Mouse (Mus musculus): Measurements from ENCODE around the gene Lhfpl3.

Gene Lhfpl3

DNA sequence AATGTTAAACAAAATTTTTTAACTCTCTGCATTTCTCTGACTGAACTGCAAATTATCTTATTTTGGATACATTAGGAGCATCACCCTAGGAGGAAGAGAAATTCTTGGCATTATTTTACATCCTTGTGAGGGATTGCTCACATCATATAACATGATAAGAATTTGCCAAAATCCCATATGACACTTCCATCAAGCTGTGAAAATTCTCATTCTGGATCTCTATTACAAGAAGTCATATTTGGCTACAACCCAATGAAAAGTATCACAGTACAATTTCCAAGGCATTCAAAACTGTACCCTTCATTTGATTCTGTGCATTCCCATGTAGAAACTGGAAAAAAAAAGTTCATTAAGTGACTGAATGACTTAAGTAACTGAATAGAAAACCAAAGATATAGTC is 180.3 kb downstream of the Lhfpl3 start:
- in situ Hi-C loops (cut with MboI, MseI): no loop called here

DNA sequence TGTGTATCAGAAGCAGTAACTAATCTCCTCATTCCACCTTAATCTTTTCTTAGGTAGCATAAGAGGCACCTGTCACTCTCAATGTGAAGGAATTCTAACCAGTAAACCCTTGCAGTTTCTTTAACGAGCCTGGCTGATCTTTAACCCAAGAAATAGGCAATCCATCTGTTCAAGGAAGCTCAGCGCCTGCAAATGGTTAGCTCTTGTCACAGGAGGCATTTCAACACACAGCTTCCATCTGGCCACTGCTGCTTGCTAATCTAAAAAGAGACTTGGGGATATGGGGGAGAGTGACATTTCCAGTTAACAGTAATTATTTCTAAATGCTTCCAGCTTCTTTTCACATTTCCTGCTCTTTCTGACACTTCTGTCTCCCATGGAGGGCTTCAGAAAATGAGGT is 182.9 kb downstream of the Lhfpl3 start:
- in situ Hi-C loops (cut with MboI, MseI): no loop called here

DNA sequence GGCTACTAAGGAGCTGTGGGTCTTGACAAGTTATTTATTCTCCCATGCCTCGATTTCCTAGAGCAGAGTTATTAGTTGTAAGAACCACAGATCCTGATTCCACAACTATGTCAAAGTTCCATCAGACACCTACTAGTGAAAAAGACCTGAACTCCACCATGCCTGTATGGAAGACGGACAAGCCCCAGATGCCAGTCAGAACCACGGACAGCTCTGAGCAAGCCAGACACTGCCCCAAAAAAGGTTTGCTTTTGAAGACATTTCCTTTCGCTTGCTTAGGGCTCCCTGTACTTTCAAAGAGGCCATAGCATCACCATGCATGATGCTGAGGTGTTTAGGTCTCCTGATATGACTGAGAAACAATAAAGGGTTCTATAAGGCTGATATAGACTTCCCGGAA is 197.4 kb downstream of the Lhfpl3 start:
- in situ Hi-C loops (cut with MboI, MseI): no loop called here

DNA sequence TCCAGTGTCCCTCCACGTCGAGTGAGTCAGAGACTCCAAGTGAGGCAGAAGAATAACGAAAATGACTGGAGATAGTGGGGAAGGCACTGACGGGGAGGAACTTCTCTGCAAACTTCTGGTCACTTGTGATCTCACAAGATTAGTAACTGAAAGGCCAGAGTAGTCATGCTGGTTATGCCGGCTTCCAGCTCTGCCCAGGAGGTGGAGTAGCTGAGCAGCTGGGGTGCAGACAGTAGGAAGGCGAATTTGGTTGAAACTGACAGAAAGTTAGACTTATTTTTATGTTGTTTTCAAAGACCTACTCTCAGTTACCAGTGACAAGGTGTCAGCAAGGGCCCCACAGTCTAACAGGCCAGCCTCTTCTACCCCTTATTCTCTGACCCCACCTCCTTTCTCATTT is 217.4 kb downstream of the Lhfpl3 start:
- in situ Hi-C loops (cut with MboI, MseI): no loop called here

DNA sequence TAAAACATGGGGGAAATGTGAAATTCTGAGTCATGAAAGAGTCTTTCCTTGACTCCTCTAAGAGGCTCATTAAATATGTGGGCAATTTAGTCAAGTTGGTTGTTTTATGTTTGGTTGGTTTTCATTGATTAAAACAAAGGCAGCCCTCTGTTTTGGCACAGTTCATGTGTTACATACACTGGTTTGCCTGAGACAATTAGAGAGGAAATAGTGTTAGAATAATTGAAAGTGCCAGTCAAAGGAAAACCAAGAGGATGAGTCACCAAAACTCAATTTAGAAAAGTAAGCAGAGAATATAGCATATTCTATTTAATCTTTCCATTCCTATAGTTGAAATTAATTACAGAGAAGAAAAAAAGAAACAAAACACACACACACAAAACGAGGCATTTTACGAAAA is 240.9 kb downstream of the Lhfpl3 start:
- in situ Hi-C loops (cut with MboI, MseI): no loop called here

DNA sequence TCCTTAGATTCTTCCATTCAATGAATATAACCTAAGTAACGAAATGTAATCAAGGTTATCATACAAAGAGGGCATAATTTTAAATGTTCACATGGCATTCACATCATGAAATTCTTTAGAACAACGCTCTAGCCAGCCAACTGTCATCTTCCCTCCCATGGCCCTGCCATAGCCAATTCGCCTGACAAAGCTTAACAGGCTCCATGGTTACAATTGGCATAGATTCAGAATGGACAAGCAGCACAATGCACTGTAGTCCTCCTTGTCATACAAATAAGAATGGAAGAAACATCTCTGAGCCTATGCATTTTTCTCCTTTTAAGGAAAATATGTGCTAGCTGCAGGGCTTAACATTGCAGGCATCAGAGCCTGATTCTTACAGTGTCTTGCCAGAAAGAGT is 254.0 kb downstream of the Lhfpl3 start:
- in situ Hi-C loops (cut with MboI, MseI): no loop called here

DNA sequence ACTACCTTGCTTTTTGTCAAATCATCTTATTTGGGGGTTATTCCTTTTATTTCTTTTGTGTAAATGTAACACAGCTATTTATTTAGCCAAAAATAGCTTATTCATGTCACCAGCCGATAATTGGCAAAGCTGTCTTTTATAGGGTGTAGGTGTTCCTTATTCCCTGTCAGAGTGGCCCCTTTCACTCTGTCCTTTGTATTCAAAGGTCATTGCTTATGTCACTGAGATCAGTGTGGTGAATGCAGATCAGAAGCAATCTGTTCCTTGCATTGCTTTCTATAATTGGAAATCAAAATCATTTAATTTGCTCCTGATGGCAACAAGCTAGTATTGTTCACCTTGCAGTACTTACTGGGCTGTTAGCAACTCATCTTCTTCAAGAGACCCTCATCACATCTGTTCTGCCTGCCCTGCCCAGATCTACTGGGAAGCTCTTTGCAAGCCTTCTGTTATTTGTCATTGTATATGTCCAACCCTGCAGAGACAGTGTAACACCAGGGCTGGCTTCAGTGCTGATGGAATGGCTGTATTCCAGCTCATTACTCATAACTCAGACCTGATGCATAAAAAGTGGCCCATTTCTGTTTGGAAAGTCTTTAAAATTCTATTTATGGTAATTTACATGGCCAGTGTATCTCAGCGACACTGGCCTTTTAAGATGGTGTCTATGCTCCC is 257.4 kb downstream of the Lhfpl3 start:
- in situ Hi-C loops (cut with MboI, MseI): no loop called here

DNA sequence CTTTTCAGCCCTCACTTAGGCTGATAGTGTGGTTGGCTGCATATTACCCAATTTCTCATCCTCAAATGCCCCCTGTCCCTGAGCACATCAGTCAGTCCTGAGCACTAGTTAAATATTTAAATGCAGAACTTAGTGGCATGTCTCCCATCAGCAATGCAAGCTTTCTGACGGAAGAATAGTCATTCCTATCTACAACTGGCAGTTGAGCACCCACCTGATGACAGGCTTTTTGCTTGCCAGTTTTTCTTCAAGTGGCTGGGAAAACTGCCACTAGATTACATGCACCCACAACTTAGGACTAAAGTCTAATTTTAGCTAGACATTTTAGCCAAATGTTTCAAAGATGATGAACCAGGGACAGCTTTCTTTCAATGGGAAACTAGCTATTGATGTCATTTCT is 260.3 kb downstream of the Lhfpl3 start:
- in situ Hi-C loops (cut with MboI, MseI): no loop called here

DNA sequence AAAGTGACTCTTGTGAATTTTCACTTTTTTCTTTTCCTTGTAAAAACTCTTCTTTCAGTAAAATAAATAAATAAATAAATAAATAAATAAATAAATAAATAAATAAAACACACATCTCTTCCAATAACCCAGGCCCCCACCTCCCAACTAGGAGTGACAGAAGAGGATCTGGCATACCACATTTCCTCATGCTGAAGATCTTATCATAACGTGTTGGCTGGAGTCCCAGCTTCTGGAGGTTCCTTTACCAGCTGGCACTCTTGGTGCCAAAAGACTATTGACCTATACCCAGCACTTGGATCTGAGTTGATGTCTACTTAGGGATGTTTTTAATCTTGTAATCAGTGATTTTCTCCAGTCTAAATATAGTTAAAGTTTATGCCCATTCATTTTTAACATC is 264.6 kb downstream of the Lhfpl3 start:
- in situ Hi-C loops (cut with MboI, MseI): no loop called here

DNA sequence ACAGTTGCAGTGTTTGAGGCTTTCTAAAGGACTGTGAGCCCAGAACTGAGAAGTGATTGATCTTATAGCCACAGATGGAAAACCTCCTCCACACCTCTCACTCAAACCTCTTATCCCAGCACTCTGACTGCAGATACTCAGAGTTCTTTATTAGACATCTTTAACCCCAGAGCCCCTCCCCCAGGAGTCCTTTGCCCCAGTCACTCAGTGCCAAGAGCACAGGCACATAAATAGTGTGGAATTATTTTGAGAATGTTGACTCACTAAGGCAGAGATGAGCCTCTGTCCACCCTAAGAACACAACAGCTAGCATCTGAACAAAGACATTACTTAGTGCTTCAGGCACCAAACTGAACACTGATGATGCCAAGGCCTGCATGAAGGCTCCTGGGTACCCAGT is 268.1 kb downstream of the Lhfpl3 start:
- in situ Hi-C loops (cut with MboI, MseI): no loop called here

DNA sequence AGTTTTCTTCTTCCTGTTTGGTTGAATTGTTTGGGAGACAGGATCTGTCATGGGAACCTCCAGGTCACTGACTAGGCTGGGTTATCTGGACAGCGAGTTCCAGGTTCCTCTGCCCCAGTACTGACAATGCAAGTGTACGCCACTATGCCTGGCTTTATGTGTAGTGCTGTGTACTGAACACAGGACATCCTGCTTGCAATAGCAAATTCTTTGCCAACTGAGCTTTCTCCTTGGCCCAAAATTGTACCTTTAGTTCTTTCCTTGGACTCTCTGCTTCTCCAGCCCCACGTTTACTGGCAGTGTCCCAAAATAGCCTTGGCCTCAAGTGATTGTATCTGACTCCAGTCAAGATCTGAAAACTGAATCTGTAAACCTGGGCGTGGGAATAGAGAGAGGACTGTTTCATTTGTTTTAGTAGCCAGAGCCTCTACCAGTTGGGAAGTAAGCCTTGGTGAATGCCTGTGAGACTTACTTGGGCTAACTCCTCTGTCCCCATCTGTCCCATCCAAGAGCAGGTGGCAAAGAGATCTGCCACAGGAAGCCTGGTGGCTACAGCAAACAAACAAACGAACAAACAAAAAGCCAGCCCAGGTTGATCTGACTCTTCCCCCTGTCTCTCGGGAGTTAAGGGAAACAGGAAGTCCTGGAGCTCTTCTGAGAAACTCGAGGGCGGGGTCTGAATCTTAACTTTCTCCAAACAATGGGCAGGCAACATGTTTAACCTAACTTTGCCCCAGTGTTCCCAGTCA is 269.9 kb downstream of the Lhfpl3 start:
- in situ Hi-C loops (cut with MboI, MseI): no loop called here

DNA sequence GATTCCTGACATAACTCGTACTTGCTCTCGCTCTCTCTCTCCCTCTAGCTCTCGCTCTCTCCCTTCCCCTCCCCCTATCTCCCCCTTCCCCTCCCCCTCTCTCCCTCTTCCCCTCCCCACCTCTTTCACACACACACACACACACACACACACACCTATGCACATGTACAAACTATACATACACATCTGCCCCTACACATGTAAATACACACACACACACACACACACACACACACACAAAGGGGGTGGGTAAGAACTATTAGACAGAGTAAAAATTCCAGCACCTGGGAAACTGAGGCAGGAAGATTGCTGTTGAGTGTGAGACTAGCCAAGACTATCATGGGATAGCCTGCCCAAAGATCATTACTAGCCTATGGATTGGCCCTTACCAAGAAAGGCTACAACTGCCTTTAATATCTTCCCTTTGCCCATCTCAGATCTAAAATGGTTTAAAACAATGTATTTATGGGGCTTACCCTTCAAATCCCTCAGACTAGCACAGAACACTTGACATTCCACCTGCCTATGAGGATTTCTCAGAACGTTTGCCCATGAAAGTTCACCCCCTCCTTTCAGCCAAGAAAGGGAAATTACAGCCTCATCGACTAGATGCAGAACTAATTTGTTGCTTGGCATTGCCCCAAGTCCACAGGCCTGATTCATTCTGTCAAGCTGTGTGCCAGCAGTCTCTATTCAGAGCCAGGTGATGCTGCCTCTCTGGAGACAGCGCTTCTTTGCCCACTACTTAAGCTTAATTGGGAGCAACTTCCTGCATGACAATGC is 289.3 kb downstream of the Lhfpl3 start:
- in situ Hi-C loops (cut with MboI, MseI): no loop called here

DNA sequence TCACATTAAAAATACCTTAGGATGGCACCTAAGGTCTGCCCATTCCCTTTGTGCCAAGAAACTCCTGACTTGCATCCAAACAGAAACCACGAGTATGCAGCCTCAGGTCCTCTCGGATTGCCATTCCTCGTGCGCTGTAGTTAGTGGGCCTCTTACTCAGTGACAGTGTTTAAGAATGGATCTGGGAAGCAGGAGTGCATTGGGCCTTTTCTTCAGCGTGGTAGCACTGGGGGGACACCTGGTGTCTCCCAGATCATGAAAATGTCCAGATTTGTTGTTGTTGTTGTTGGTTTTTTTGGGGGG is 289.8 kb downstream of the Lhfpl3 start:
- in situ Hi-C loops (cut with MboI, MseI): no loop called here

DNA sequence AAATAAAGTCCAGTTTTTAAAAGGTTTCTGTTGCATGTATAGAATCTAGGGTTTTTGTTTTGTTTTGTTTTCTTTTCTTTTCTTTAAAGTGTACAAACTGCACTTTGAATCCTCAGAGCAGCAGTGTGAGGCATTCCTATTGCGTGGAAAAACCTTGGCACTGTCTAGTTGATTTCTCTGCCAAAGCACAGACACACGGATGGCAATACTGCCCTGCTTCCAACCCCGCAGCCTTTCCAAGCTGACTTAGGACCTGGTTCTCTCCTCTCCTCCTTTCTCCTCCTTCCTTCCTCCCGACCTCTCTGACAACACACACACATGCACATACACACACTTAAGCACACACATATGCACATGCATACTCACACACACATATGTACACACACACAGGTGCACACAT is 294.6 kb downstream of the Lhfpl3 start:
- in situ Hi-C loops (cut with MboI, MseI): no loop called here

DNA sequence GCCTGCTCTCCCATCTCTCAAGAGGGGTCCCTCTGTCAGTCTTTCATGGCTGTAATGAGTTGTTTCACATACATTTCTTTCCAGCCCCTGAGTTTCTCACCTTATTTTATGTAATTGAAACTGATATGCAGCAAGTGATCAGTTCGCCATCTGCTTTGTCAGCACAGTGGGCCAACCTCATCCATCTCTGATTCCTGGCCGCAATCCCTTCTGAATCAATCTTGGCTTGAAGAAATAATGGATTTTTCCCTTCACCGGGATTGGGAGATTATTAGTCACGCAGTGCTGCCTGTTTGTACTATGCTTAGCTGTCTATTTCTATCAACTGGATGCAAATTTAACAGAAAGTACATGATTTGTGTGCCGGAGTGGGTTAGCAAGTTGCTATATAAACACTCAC is 297.0 kb downstream of the Lhfpl3 start:
- in situ Hi-C loops (cut with MboI, MseI): no loop called here

DNA sequence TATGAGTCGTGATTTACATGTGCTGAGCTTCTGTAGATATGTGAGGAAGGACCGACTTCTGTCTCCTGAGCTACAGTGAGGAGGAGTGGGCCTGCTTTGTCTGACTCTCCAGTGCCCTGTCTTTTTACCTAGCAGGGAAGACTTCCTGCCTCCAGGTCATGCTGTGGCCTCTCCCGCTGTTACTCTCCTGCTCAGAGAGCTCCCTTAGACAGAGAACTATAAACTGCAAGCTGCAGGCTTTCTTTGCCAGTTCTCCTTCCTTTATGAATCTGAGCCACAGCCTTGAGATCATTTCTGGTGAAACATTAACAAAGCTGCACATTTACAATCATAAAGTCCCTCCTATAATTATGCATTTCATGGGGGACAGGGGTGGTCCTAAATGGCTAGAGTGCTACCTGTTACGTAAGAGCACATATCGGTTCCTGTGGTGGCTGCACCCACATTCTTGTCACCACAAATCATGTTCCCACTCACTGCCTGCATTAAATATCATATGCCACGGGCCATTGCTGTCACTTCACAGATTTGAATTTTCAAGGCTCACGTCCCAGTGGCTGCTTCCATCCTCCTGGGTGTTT is 303.3 kb downstream of the Lhfpl3 start:
- in situ Hi-C loops (cut with MboI, MseI): no loop called here

DNA sequence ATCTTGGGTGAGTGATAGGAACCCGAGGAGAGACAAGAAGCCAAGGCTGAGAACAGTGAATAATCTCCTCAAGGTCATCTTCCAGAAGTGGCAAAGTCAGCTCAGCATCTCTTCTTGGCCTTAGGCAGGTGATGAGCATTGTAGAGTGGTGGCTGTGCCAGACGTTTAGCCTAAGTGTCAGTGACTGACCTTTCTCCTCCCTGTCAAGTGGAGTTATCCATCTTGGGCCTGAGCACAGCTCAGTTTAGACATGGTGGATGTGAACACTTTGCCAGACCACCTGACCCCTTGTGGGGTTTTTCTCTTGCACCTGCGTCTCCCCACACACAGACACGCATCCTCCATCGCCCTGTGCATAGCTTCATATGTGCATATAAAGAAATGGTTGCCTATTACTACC is 305.6 kb downstream of the Lhfpl3 start:
- in situ Hi-C loops (cut with MboI, MseI): no loop called here

DNA sequence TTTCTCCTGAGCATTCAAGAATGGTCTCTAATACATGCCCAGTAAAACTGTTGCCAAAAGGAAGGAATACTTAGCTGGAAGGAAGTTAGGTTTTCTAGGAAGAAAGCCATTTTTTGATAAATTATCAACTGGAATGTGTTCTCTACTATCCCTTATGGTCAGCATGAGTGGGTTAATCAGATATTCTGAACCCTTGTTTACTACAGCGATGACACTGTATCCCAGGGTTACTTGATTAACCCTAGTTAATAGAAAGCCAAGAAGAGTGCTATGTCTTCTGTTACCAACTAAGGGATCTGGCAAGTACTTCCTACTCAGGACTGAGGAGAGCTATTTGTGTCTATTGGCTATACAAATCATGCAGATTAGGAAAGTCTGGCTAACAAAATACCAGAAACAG is 349.0 kb downstream of the Lhfpl3 start:
- in situ Hi-C loops (cut with MboI, MseI): no loop called here

DNA sequence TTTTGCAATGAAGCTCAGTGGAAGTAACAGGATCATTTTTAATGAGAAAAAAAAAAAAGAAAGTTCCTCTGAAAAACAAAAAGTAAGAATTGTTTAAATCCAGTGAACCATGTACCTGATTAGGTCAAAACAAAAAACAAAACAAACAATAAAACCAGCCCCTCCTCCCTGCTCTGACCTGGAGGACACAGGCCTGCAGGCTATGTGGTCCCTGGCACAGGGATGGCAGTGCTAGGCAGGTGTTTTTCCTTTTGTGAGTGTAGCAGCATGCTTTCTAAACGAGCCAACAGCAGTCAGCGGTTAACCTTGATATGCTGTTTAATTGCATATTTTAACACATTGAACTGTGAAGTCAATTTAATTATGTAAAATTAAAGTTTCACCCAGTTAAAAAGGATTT is 360.7 kb downstream of the Lhfpl3 start:
- in situ Hi-C loops (cut with MboI, MseI): no loop called here

DNA sequence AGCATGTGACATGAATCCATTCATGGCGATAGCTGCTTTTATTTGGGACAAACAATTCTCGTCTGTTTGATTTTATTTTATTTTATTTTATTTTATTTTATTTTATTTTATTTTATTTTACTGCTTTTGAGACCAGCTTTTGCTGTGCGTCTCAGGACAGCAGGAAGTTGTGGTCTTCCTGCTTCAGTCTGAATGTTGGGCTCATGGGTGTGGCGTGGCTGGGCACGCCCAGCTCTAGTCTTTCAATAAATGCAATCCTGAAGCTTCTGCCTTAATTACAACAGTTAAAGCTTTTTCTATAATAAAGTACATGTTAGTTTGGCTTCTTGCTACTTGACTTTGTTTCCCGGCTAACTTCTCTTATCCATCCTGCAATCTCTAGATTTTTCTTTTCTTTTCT is 365.4 kb downstream of the Lhfpl3 start:
- in situ Hi-C loops (cut with MboI, MseI): no loop called here

DNA sequence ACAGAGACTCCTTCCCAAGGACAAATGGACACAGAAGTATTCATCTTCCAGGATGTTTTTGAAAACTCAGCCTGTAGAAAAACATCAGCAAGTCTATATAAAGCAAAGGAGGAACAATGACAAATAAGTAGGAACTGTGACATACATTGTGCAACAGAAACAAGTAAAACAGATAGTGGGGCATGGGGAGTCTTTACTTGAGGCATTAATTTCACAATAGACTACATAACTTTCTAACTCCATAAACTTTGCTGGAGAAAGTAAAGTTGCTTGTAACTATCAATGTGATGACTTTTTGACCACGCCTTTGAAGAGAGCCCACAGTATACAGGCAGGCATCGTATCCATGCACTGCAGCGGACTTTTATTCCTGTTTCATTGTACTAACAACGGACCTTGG is 368.4 kb downstream of the Lhfpl3 start:
- in situ Hi-C loops (cut with MboI, MseI): no loop called here

DNA sequence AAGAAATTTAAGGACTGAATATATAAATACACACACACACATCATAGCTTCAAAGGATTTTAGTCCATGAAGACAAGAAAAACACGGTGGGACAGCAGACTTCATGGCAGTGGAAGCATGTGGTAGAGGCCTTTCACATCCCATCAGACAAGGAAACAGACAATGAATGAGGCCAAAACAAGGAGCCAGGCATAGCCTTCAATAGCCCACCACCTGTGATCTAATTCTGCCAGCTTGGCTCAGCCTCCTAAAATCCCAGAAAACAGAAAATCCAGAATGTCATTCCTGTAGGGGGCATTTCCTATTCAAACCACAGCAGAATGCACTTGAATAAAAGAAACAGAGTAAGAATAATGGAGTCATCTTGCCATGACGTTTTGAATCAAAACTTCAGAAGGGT is 381.0 kb downstream of the Lhfpl3 start:
- in situ Hi-C loops (cut with MboI, MseI): no loop called here

All from regulatory T cell (primary cell).